Comparison of ENCODE assay signal across 22 mouse cellular contexts in genomic region chr6:134226349-134227169, GRCm38 (mm10).
A peak's percentile ranks its signal among the peaks of the same experiment; 100 is the strongest.
DNase-seq lines count a peak whose midpoint lies in the region; ATAC-seq and TF ChIP-seq lines count a peak whose summit lies in the region.
"Had no signal": no experiment of that assay in that cellular context is flagged by ENCODE, and none has a peak within 500 bp of the region (broad histone marks: within the 10 kb centered on the region; RNA-seq: fewer than 3 reads in every experiment).

No protein-coding gene starts in this region.

- H3K9me3 ChIP-seq in kidney, embryonic 15.5 days (replicated peaks), result no peaks in the 10 kb centered on the region
- H3K9me3 ChIP-seq in stomach, postnatal 0 days (ENCODE audit: control insufficient read depth, low read length), result no peaks in the 10 kb centered on the region
- H3K9me3 ChIP-seq: embryonic facial prominence, embryonic 15.5 days; forebrain, embryonic 10.5 days; G1E; hindbrain, embryonic 13.5 days; limb, embryonic 10.5 days; liver, embryonic 15.5 days; neural tube, embryonic 13.5 days had no signal

- H3K4me3 ChIP-seq in kidney, embryonic 15.5 days (replicated peaks), result no peak overlapping the region
- H3K4me3 ChIP-seq in stomach, postnatal 0 days (ENCODE audit: low read depth, low read length), result no peak overlapping the region
- H3K4me3 ChIP-seq: embryonic facial prominence, embryonic 15.5 days; forebrain, embryonic 10.5 days; hindbrain, embryonic 13.5 days; limb, embryonic 10.5 days; liver, embryonic 15.5 days; neural tube, embryonic 13.5 days had no signal

- peaks cover 12% of the 10 kb centered on the region for H3K4me1 ChIP-seq in kidney, embryonic 15.5 days
- no peaks in the 10 kb centered on the region for H3K4me1 ChIP-seq in stomach, postnatal 0 days (replicated peaks; ENCODE audit: control insufficient read depth, insufficient read depth)
- H3K4me1 ChIP-seq: embryonic facial prominence, embryonic 15.5 days; hindbrain, embryonic 13.5 days; limb, embryonic 10.5 days; liver, embryonic 15.5 days had no signal

- H3K36me3 ChIP-seq in kidney, embryonic 15.5 days, result peaks cover 28% of the 10 kb centered on the region
- H3K36me3 ChIP-seq in stomach, postnatal 0 days (ENCODE audit: control insufficient read depth, insufficient read depth, low read length), result peaks cover 6% of the 10 kb centered on the region; the same call in 1 of the 2 replicates
- H3K36me3 ChIP-seq: liver, embryonic 15.5 days had no signal

- WGBS in kidney, embryonic 15.5 days, result 79% methylated on average over 8 of the region's 8 CpGs
- 81% methylated on average over 8 of the region's 8 CpGs for WGBS in stomach, postnatal 0 days

- peak; percentile 37 to 45 for DNase-seq in kidney, adult 8-10 months
- peak; percentile 40 for DNase-seq in lung, postnatal 36 days
- DNase-seq in lung, postnatal 14 days, result no peak
- DNase-seq in stomach, postnatal 0 days (ENCODE audit: low spot score), result no peak
- DNase-seq: adrenal gland, postnatal 14 days; cerebellum, adult 2 months; embryo, embryonic 11 days; gastrocnemius, postnatal 14 days; kidney, adult 18-20 months; right cerebral cortex, postnatal 25 days; thymus, postnatal 25 days had no signal

- no peak overlapping the region for H3K9ac ChIP-seq in kidney, embryonic 15.5 days
- H3K9ac ChIP-seq in stomach, postnatal 0 days (ENCODE audit: low read length), result no peak overlapping the region
- H3K9ac ChIP-seq: embryonic facial prominence, embryonic 15.5 days; hindbrain, embryonic 13.5 days; liver, embryonic 15.5 days; neural tube, embryonic 13.5 days had no signal

- TF ChIP-seq EP300 in stomach, postnatal 0 days (optimal IDR thresholded peaks at IDR 0.05), result no peak

- ATAC-seq in kidney, embryonic 15.5 days (replicated peaks; ENCODE audit: low FRiP score), result no peak
- ATAC-seq in common myeloid progenitor, adult 5-6 weeks (replicated peaks; ENCODE audit: low read depth, poor library complexity, severe bottlenecking), result peak; percentile 77
- no peak for ATAC-seq in stomach, postnatal 0 days (ENCODE audit: low FRiP score, low TSS enrichment)
- ATAC-seq in activated CD4-positive, CD25-positive, alpha-beta regulatory T cell, adult 4 months, result no peak

- H3K4me2 ChIP-seq in kidney, embryonic 15.5 days, result no peak overlapping the region
- H3K4me2 ChIP-seq in stomach, postnatal 0 days (replicated peaks; ENCODE audit: low read depth), result no peak overlapping the region
- H3K4me2 ChIP-seq: embryonic facial prominence, embryonic 15.5 days; hindbrain, embryonic 13.5 days; liver, embryonic 15.5 days; midbrain, embryonic 11.5 days; neural tube, embryonic 13.5 days had no signal

- no peak overlapping the region for H3K27ac ChIP-seq in kidney, embryonic 15.5 days
- no peak overlapping the region for H3K27ac ChIP-seq in stomach, postnatal 0 days (replicated peaks)
- H3K27ac ChIP-seq: embryonic facial prominence, embryonic 15.5 days; forebrain, embryonic 10.5 days; hindbrain, embryonic 13.5 days; limb, embryonic 10.5 days; liver, embryonic 15.5 days; neural tube, embryonic 13.5 days had no signal

- peak; percentile 20; the same call in 1 of the 2 replicates for TF ChIP-seq CTCF in stomach, postnatal 0 days (IDR thresholded peaks at IDR 0.05; ENCODE audit: low read depth)

- H3K27me3 ChIP-seq in kidney, embryonic 15.5 days, result no peaks in the 10 kb centered on the region
- H3K27me3 ChIP-seq in stomach, postnatal 0 days (ENCODE audit: control insufficient read depth, insufficient read depth, low read length), result no peaks in the 10 kb centered on the region
- H3K27me3 ChIP-seq: embryonic facial prominence, embryonic 15.5 days; hindbrain, embryonic 13.5 days; liver, embryonic 15.5 days; neural tube, embryonic 13.5 days had no signal

Comparison
In these comparisons a context has a peak if more than half of its experiments do, and no peak if none do; other contexts are left out.
1. DNase-seq: peak in kidney, adult 8-10 months (2 of 2) and lung, postnatal 36 days (single experiment); none in lung, postnatal 14 days (single experiment) and stomach, postnatal 0 days (single experiment).